8 mouse cellular contexts compared by ENCODE assay signal in genomic region chr4:133583690-133584058, GRCm38 (mm10). TPM values are rescaled to one million over a fixed set of nuclear protein-coding genes. Genes with fewer than 3 reads are reported as not detected.
DNase-seq lines count a peak whose midpoint lies in the region; ATAC-seq and TF ChIP-seq lines count a peak whose summit lies in the region.

No protein-coding gene starts in this region.

- peak overlapping the region; percentile 88 for H3K9ac ChIP-seq in kidney, embryonic 14.5 days (ENCODE audit: low read depth, low read length)
- peak overlapping the region; percentile 83 for H3K9ac ChIP-seq in hindbrain, embryonic 14.5 days
- H3K9ac ChIP-seq in midbrain, embryonic 14.5 days (replicated peaks; ENCODE audit: low read length) = peak overlapping the region; percentile 80

- H3K4me2 ChIP-seq in kidney, embryonic 14.5 days (replicated peaks; ENCODE audit: low read depth, low read length) = peak overlapping the region; percentile 99
- H3K4me2 ChIP-seq in hindbrain, embryonic 14.5 days (replicated peaks) = peak overlapping the region; percentile 99
- peak overlapping the region; percentile 99 for H3K4me2 ChIP-seq in midbrain, embryonic 14.5 days (ENCODE audit: low read length)

- peak overlapping the region; percentile 97 for H3K4me3 ChIP-seq in kidney, embryonic 14.5 days (ENCODE audit: low read length)
- H3K4me3 ChIP-seq in bone marrow macrophage, adult 2 months (ENCODE audit: insufficient read depth, low read length) = peak overlapping the region; percentile 86
- peak overlapping the region; percentile 85 for H3K4me3 ChIP-seq in hindbrain, embryonic 14.5 days (replicated peaks; ENCODE audit: low read length)
- peak overlapping the region; percentile 88 for H3K4me3 ChIP-seq in midbrain, embryonic 14.5 days (replicated peaks; ENCODE audit: low read depth, low read length)

- peak overlapping the region; percentile 80; the same call in 1 of the 2 replicates for H3K27ac ChIP-seq in kidney, embryonic 14.5 days (ENCODE audit: low read depth, low read length)
- H3K27ac ChIP-seq in bone marrow macrophage, adult 2 months (ENCODE audit: insufficient read depth, low read depth, low read length) = peak overlapping the region; percentile 32
- H3K27ac ChIP-seq in hindbrain, embryonic 14.5 days = peak overlapping the region; percentile 87
- H3K27ac ChIP-seq in midbrain, embryonic 14.5 days (replicated peaks; ENCODE audit: low read depth, low read length) = peak overlapping the region; percentile 82

- H3K4me1 ChIP-seq in kidney, embryonic 14.5 days (ENCODE audit: control insufficient read depth, insufficient read depth, low read length) = peaks cover 12% of the 10 kb centered on the region
- H3K4me1 ChIP-seq in bone marrow macrophage, adult 2 months (ENCODE audit: control insufficient read depth, insufficient read depth, low read length) = peaks cover 26% of the 10 kb centered on the region
- peaks cover 12% of the 10 kb centered on the region; the same call in 1 of the 2 replicates for H3K4me1 ChIP-seq in hindbrain, embryonic 14.5 days (replicated peaks; ENCODE audit: control insufficient read depth, insufficient read depth, low read length)
- peaks cover 9% of the 10 kb centered on the region for H3K4me1 ChIP-seq in midbrain, embryonic 14.5 days (ENCODE audit: control insufficient read depth, insufficient read depth, low read length)

- H3K9me3 ChIP-seq in kidney, embryonic 14.5 days (ENCODE audit: control insufficient read depth, low read length) = no peaks in the 10 kb centered on the region
- no peaks in the 10 kb centered on the region for H3K9me3 ChIP-seq in hindbrain, embryonic 14.5 days (ENCODE audit: control insufficient read depth, low read length)
- no peaks in the 10 kb centered on the region for H3K9me3 ChIP-seq in midbrain, embryonic 14.5 days (ENCODE audit: control insufficient read depth, low read length)

- no peak; the same call in 1 of the 2 replicates for ATAC-seq in kidney, embryonic 14.5 days (ENCODE audit: low FRiP score, low TSS enrichment)
- peak; percentile 5; the same call in 1 of the 2 replicates for ATAC-seq in hindbrain, embryonic 14.5 days (ENCODE audit: low FRiP score)
- ATAC-seq in midbrain, embryonic 14.5 days (ENCODE audit: low FRiP score, low TSS enrichment) = no peak

- DNase-seq in kidney, adult 18-20 months = no peak
- DNase-seq in hindbrain, embryonic 14.5 days (ENCODE audit: low spot score) = no peak
- no peak for DNase-seq in midbrain, embryonic 14.5 days
- DNase-seq in adrenal gland, adult (ENCODE audit: inconsistent age in 2 of 2, low spot score in 1 of 2) = no peak
- DNase-seq in embryo, embryonic 10 days (ENCODE audit: low spot score) = no peak
- DNase-seq in gastrocnemius, postnatal 4 days (ENCODE audit: low spot score in 2 of 2) = no peak

- WGBS in kidney, embryonic 14.5 days = 67% methylated on average over 6 of the region's 6 CpGs
- 65% methylated on average over 6 of the region's 6 CpGs for WGBS in hindbrain, embryonic 14.5 days
- WGBS in midbrain, embryonic 14.5 days = 66% methylated on average over 6 of the region's 6 CpGs

- peaks cover 50% of the 10 kb centered on the region for H3K36me3 ChIP-seq in kidney, embryonic 14.5 days (ENCODE audit: control insufficient read depth, insufficient read depth, low read length)
- H3K36me3 ChIP-seq in hindbrain, embryonic 14.5 days (replicated peaks; ENCODE audit: control insufficient read depth, insufficient read depth) = peaks cover 57% of the 10 kb centered on the region
- peaks cover 67% of the 10 kb centered on the region for H3K36me3 ChIP-seq in midbrain, embryonic 14.5 days (ENCODE audit: control insufficient read depth, insufficient read depth, low read length)

- TF ChIP-seq POLR2A in bone marrow macrophage, adult 2 months (IDR thresholded peaks at IDR 0.05; ENCODE audit: borderline replicate concordance, low read depth, low read length) = no peak

- no peaks in the 10 kb centered on the region for H3K27me3 ChIP-seq in kidney, embryonic 14.5 days (ENCODE audit: control insufficient read depth, insufficient read depth, low read length)
- no peaks in the 10 kb centered on the region for H3K27me3 ChIP-seq in hindbrain, embryonic 14.5 days (ENCODE audit: control insufficient read depth, insufficient read depth, low read length)
- H3K27me3 ChIP-seq in midbrain, embryonic 14.5 days (ENCODE audit: control insufficient read depth, insufficient read depth, low read length) = no peaks in the 10 kb centered on the region

- TF ChIP-seq CTCF in bone marrow macrophage, adult 2 months (IDR thresholded peaks at IDR 0.05; ENCODE audit: low read depth, low read length) = no peak

RNA-seq across cellular contexts. Expression of gene Gpn2, which starts 0.5 kb away (rescaled TPM):
- polyA plus RNA-seq in kidney, embryonic 14.5 days (2014; fragmentation: Nextera tagmentation; extraction: Ambion mirVana) = 23.6 and 23.9 TPM in 2 replicates
- 9.3 and 11.2 TPM in 2 replicates for polyA plus RNA-seq in bone marrow macrophage, adult 2 months (2012; ENCODE audit: insufficient read depth, insufficient read length, missing spikeins)
- polyA plus RNA-seq in hindbrain, embryonic 14.5 days (2014; fragmentation: Nextera tagmentation; extraction: Ambion mirVana) = 19.7 and 20.4 TPM in 2 replicates
- polyA plus RNA-seq in midbrain, embryonic 14.5 days (2014; fragmentation: Nextera tagmentation; extraction: Ambion mirVana) = 20.3 and 21.4 TPM in 2 replicates
- 1 to 10 TPM; 6.5 to 7.6 TPM for total RNA-seq in gastrocnemius, postnatal 4 days (2021)

RNA-seq across cellular contexts. Expression of gene Gpatch3, which starts 9.1 kb away (rescaled TPM):
- polyA plus RNA-seq in kidney, embryonic 14.5 days (2014; fragmentation: Nextera tagmentation; extraction: Ambion mirVana) = 6.5 and 10.2 TPM in 2 replicates
- polyA plus RNA-seq in bone marrow macrophage, adult 2 months (2012; ENCODE audit: insufficient read depth, insufficient read length, missing spikeins) = 12.9 and 17.4 TPM in 2 replicates
- polyA plus RNA-seq in hindbrain, embryonic 14.5 days (2014; fragmentation: Nextera tagmentation; extraction: Ambion mirVana) = 6.2 and 7.5 TPM in 2 replicates
- polyA plus RNA-seq in midbrain, embryonic 14.5 days (2014; fragmentation: Nextera tagmentation; extraction: Ambion mirVana) = 6.4 and 7.3 TPM in 2 replicates
- 1 to 10 TPM; 5.2 to 6.0 TPM for total RNA-seq in gastrocnemius, postnatal 4 days (2021)

RNA-seq across cellular contexts. Expression of gene Sfn, which starts 18.3 kb away (rescaled TPM):
- polyA plus RNA-seq in kidney, embryonic 14.5 days (2014; fragmentation: Nextera tagmentation; extraction: Ambion mirVana) = 8.0 and 9.5 TPM in 2 replicates
- 2.5 and 3.3 TPM in 2 replicates for polyA plus RNA-seq in bone marrow macrophage, adult 2 months (2012; ENCODE audit: insufficient read depth, insufficient read length, missing spikeins)
- 2.7 and 3.9 TPM in 2 replicates for polyA plus RNA-seq in hindbrain, embryonic 14.5 days (2014; fragmentation: Nextera tagmentation; extraction: Ambion mirVana)
- 0.88 and 1.3 TPM in 2 replicates for polyA plus RNA-seq in midbrain, embryonic 14.5 days (2014; fragmentation: Nextera tagmentation; extraction: Ambion mirVana)
- 1 to 10 TPM; 2.2 to 2.3 TPM for total RNA-seq in gastrocnemius, postnatal 4 days (2021)

RNA-seq across cellular contexts. Expression of gene Nr0b2, which starts 30.5 kb away (rescaled TPM):
- polyA plus RNA-seq in kidney, embryonic 14.5 days (2014; fragmentation: Nextera tagmentation; extraction: Ambion mirVana) = not detected in 2 replicates
- polyA plus RNA-seq in bone marrow macrophage, adult 2 months (2012; ENCODE audit: insufficient read depth, insufficient read length, missing spikeins) = not detected in 2 replicates
- not detected in 2 replicates for polyA plus RNA-seq in hindbrain, embryonic 14.5 days (2014; fragmentation: Nextera tagmentation; extraction: Ambion mirVana)
- polyA plus RNA-seq in midbrain, embryonic 14.5 days (2014; fragmentation: Nextera tagmentation; extraction: Ambion mirVana) = not detected in 2 replicates
- total RNA-seq in gastrocnemius, postnatal 4 days (2021) = not detected

RNA-seq across cellular contexts. Expression of gene Nudc, which starts 37.9 kb away (rescaled TPM):
- polyA plus RNA-seq in kidney, embryonic 14.5 days (2014; fragmentation: Nextera tagmentation; extraction: Ambion mirVana) = 285 and 287 TPM in 2 replicates
- polyA plus RNA-seq in bone marrow macrophage, adult 2 months (2012; ENCODE audit: insufficient read depth, insufficient read length, missing spikeins) = 107 and 110 TPM in 2 replicates
- 170 and 176 TPM in 2 replicates for polyA plus RNA-seq in hindbrain, embryonic 14.5 days (2014; fragmentation: Nextera tagmentation; extraction: Ambion mirVana)
- polyA plus RNA-seq in midbrain, embryonic 14.5 days (2014; fragmentation: Nextera tagmentation; extraction: Ambion mirVana) = 162 and 163 TPM in 2 replicates
- 10 to 100 TPM; 73.7 to 80.7 TPM for total RNA-seq in gastrocnemius, postnatal 4 days (2021)

Comparison
In these comparisons a context has a peak if more than half of its experiments do, and no peak if none do; other contexts are left out.
1. H3K27ac ChIP-seq: peak in every context shown above with its lines; median percentile 87 in hindbrain, embryonic 14.5 days; 82 in midbrain, embryonic 14.5 days; 80 in kidney, embryonic 14.5 days; 32 in bone marrow macrophage, adult 2 months.